20 mouse cellular contexts compared by ENCODE assay signal in genomic region chr8:11111987-11112386, GRCm38 (mm10).
DNase-seq lines count a peak whose midpoint lies in the region; TF ChIP-seq lines count a peak whose summit lies in the region.
"Had no signal": no experiment of that assay in that cellular context is flagged by ENCODE, and none has a peak within 500 bp of the region (broad histone marks: within the 10 kb centered on the region; RNA-seq: fewer than 3 reads in every experiment).

No protein-coding gene starts in this region.

- H3K27me3 ChIP-seq in kidney, adult 2 months (replicated peaks; ENCODE audit: control insufficient read depth, insufficient read depth, low read length), result no peaks in the 10 kb centered on the region
- H3K27me3 ChIP-seq: midbrain, embryonic 13.5 days; neural tube, embryonic 13.5 days had no signal

- DNase-seq in kidney, postnatal 14 days, result peak; percentile 12
- no peak for DNase-seq in kidney, adult 2 months
- DNase-seq in testis, postnatal 10 days (ENCODE audit: low spot score), result peak; percentile 48
- no peak for DNase-seq in testis, postnatal 14 days (ENCODE audit: low spot score)
- DNase-seq in adrenal gland, postnatal 14 days, result peak; percentile 24
- no peak for DNase-seq in heart, postnatal 4 days
- DNase-seq in layer of hippocampus, adult 11-12 months (ENCODE audit: low spot score), result no peak
- DNase-seq: cerebellum, adult 2 months; gastrocnemius, postnatal 10 days; heart, adult 18-20 months; liver; lung, adult 18-20 months; lung, postnatal 14 days; thymus, adult 18-20 months had no signal

- no peak overlapping the region for H3K27ac ChIP-seq in kidney, adult 2 months (ENCODE audit: insufficient read depth, low read depth, low read length)
- H3K27ac ChIP-seq: embryonic facial prominence, embryonic 10.5 days; forebrain, embryonic 12.5 days; heart, embryonic 13.5 days; hindbrain, embryonic 14.5 days; midbrain, embryonic 13.5 days; neural tube, embryonic 13.5 days had no signal

- no peaks in the 10 kb centered on the region for H3K36me3 ChIP-seq in kidney, adult 2 months (ENCODE audit: control insufficient read depth, insufficient read depth, low read length)
- H3K36me3 ChIP-seq: embryonic facial prominence, embryonic 10.5 days; forebrain, embryonic 12.5 days; heart, embryonic 13.5 days; midbrain, embryonic 13.5 days; neural tube, embryonic 13.5 days had no signal

- no peak for TF ChIP-seq CTCF in kidney, adult 2 months (conservative IDR thresholded peaks at IDR 0.05; ENCODE audit: insufficient read depth, insufficient read length, low read depth, low read length)

- no peak overlapping the region for H3K4me3 ChIP-seq in kidney, adult 2 months (ENCODE audit: insufficient read depth, low read depth, low read length)
- H3K4me3 ChIP-seq: embryonic facial prominence, embryonic 10.5 days; forebrain, embryonic 12.5 days; heart, embryonic 13.5 days; midbrain, embryonic 13.5 days; neural tube, embryonic 13.5 days had no signal

- H3K4me1 ChIP-seq in kidney, adult 2 months (ENCODE audit: control insufficient read depth, insufficient read depth, low read length), result peaks cover 9% of the 10 kb centered on the region; the same call in 1 of the 2 replicates
- H3K4me1 ChIP-seq: forebrain, embryonic 12.5 days had no signal

- TF ChIP-seq POLR2A in kidney, adult 2 months (IDR thresholded peaks at IDR 0.05; ENCODE audit: low read depth, low read length), result no peak

- 62% methylated on average over 2 of the region's 2 CpGs for WGBS in kidney, adult 2 months

Comparison
In these comparisons a context has a peak if more than half of its experiments do, and no peak if none do; other contexts are left out.
1. DNase-seq: peak in kidney, postnatal 14 days (single experiment), testis, postnatal 10 days (single experiment) and adrenal gland, postnatal 14 days (single experiment); none in kidney, adult 2 months (single experiment), testis, postnatal 14 days (single experiment), heart, postnatal 4 days (single experiment) and layer of hippocampus, adult 11-12 months (single experiment).